Mouse (Mus musculus) 3134 (cell line): ENCODE data around the gene Copg2.

Source experiments
- DNase-seq: peaks from one replicate; pipeline ENCODE4 v3.0.0-alpha.2; 2011; ENCODE audit warnings: low spot score; ENCODE audit not compliant: insufficient read length; ENCODE audit errors: extremely low read depth

The Copg2 gene

DNA sequence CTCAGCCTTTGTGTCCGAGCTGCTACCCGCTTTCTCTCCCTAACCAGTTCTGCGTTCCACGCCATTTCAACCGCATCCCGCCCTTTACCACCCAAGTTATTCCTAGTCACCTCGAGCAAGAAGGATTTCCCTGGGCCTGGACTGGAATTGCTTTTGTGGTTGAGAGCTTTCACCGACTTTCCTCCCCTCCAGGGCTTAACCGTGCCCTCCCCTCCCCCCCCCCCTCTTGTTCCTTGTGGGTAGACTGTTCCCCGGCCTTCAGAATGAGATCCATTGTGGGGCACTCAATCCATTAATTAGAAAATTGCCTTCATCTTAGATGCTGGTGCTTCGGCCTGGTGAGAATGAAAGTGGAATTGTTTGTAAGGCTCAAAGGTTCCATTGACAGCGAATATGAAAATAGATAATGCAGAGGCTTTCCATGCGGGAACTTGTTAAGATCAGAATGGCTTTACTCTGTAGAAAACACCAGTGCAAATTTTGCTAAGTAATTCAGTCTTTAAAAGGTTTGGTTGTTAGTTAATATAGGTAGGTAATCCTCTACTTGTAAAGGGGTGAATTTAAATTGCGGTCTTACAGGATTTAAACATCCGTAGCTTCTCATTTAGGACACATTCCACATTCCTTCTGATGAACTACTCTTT, 160.7 kb downstream of the Copg2 start:
- no peak for DNase-seq

GRCm38 (mm10) chr6:30734988-30735727, 161.4 kb downstream of the Copg2 start:
- no peak for DNase-seq

- no peak for DNase-seq
Observed at GRCm38 (mm10) chr6:30734465-30734864, 162.1 kb downstream of the Copg2 start.

DNA sequence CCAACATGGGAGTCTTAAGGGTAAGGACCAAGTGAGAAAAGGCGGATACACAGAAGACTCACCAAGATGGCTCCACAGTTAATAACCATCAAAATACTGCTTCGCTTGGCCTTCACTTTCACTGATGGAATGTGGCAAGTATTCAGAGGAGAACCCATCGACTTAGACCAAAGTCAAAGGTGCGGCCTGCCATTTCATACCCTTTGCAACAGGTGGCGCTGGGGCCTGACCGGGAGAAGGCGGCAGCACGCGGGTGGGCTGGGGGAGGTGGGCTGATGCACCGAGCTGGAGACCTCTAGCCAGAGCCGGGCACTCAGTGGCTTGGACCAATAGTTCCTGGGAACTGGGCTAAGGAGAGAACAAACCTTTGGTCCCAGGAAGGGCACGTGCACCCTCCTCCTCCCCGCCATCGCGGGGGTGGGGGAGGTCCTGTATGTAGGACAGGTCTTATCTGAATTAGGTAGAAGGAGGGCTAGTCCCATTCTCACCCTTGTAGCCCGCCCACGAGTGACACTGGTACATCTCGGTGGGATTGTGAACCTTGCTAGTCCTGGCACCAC, 163.9 kb downstream of the Copg2 start:
- no peak for DNase-seq

DNA sequence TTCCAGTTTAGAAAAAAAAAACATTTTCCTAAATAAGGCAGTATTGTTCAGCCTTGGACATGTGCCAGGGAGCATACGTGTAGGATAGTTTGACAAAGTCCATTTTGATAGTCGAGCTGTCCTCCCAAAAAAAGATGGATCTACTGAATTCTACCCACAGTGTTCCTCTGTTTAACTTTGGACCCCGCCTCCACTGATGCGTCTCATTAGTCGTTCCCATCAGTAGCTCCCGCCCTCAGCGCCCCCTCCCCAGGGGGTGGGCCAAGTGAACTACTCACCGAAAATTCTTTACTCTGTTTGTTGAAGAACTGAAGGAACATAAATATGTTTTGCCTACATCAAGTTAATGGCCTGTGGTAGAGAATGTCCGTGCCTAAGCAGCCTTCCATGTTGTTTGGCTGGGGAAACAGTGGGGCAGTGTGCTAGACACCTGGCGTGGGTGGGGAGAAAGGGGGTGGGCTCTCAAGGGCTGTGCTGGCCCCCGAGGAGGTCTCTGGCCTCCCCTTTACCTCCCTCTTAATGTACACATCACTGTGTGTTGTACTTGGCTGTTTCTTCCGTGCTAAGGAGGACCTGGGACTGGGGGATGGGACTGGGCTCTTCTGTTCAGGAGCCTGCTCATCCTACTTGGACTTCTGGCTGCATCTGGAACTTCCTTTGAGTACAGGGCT, 166.2 kb downstream of the Copg2 start:
- DNase-seq = no peak

DNA sequence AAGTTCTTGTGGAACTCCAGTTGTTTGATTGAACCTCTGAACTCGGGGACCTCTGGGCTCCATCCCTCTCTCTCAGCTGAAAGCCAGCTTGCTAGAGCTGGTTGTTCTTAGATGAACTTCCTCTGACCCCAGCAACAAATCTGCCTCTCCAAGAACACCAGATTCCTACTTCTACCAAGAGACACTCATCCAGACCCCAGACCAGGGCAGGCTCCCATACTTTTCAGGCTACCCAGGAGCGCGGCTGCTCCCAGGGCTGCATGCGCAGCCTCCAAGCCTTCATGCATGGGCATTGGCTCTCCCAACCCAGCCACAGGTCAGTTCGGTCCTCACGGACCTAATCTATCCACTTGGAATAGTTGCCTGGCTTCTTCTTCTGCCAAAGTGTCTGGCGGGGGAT, 173.3 kb downstream of the Copg2 start, which contains the start of gene Mest:
Gene Mest, plus strand, starts transcription at position 217 of the 400 bp plus-strand sequence.
- no peak for DNase-seq

DNA sequence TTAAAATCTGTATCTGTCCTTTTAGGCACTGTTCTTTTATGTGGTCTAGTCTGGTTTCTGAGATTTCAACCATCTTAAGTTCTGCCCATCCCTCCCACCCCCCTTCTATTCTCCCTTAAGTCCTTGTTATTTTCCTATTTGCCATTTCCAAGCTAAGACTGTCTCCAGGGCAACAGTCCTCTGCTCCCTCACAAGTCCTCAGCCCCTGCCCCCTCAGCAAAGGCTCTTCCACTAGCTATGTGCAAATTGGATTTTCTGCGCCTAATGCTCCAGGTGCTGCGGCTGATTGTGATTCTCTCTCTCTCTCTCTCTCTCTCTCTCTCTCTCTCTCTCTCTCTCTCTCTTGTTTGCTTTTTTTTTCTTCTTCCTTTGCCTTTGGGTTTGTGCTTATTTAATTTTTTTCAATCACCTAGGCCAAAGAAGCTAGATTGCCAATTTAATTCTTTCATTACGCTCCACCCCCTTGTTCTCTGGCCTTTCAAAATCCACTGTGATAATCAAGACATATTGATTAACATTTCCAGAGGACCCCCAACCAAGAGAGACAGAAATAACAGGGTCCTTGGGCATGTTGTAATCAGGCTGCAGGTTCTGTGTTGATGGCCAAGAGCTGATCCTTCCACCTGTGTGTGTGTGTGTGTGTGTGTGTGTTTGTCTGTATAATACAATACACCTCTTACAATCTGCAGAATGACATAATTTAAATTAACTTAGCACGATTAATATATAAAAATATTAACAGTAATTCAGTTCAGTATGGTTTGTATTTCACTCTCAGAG, 174.0 kb downstream of the Copg2 start:
- no peak for DNase-seq

GRCm38 (mm10) chr6:30716796-30717195, 179.8 kb downstream of the Copg2 start:
- DNase-seq = no peak

- no peak for DNase-seq
Observed at GRCm38 (mm10) chr6:30714891-30715471, 181.6 kb downstream of the Copg2 start.

DNA sequence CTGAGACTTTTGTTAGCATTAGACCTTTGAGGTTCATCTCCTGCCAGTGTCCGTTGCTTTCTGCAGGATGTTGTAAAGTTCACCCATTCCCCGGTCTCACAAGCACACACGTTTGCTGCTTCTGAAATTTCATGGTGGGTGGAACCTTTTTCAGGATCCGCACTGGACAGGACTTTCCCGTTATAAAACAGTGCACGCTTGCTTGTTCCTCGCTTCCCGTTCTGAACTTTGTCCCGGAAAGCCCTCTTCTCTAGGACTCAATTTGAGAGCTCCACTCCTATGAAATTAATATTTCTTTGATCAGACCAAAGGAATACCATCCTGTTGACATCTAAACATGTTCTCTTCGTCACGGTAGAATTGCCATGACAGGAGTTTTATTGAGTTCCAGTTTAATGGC, 182.7 kb downstream of the Copg2 start:
- no peak for DNase-seq

GRCm38 (mm10) chr6:30713455-30713854, 183.1 kb downstream of the Copg2 start:
- no peak for DNase-seq

DNA sequence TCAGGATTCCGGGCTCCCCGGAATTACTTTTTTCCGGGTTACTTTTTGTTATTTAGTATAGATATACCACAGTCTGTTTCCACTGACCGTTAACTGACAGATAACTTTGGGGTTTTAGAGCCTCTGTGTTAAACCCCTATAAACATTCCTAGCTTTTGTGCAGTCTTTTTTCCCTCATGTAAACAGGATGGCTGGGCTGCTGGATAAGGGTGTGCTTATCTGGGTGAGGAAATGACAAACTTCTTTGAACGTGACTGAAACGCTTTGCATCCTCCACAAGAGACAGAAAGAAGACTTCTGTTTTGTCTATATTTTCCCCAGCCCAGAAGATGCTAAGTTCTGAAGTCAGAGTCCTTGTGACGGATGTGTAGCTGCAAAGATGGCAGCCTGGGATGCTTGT, 184.1 kb downstream of the Copg2 start:
- no peak for DNase-seq

DNA sequence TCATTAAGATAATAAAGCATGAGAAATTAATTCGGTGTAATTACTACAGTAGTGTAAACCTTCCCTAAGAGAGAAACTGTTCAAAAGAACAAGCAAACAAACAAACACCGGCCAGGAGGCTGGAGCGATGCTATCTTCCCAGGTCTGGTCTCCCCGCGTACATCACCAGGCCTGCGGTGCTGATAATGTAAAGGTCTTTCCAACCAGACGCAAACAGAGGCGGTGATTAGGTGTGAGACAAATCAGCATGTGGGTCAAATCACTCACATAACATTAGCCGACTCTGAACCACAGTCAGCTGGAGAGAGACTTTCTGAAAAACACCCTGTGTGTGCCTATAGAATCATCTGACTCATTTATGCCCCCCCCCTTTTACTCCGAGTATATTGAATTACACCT, 185.2 kb downstream of the Copg2 start:
- no peak for DNase-seq

DNA sequence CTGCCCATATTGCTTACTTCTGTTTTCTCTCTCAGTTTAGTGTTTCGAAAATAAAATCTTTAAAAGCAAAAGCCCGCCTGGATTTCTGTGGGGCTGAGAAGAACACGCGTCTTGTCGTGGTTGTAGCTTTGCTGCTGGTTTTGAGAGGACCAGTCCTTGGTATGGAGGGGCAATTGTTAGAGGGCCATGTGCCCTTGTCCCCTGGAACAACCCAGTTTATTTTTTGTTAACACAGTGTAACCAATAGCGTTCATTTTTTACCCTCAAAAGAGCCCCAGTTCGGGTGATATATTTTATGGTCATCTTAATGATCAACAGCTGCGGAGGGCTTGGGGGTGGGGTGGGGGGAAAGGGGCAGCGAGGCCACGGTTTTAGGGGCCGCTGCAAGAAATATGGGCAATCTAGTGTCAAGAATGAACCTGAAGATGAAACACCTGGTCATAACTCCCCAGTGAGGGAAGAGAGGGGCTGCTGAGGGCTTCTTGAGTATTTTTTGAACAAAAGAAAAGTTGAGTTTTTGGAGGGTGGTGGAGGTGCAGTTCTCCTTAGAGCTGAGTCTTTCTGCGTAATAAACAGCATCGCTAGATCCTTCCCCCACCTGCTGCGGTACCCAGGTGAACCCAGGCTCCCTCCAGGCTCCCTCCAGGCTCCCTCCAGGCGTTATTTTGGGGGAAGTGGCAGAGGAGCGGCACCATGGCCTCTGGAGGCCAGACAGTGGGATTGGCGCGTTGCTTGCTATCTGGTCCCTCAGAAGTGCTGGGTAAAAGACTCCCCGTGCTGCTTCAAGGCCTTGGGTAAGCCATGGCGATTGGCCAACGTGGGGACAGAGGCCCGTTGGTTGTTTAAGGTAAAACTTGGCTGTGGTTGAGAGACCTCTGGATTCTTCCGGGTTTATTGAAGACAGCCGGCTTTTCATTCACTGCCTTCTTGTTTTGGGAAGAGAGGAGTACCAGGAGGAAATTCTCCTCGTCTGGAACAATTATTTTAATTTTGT, 185.9 kb downstream of the Copg2 start:
- no peak for DNase-seq

- no peak for DNase-seq
Observed at GRCm38 (mm10) chr6:30709115-30709514, 187.5 kb downstream of the Copg2 start.

- DNase-seq = no peak
Observed at GRCm38 (mm10) chr6:30703977-30704602, 192.5 kb downstream of the Copg2 start.

DNA sequence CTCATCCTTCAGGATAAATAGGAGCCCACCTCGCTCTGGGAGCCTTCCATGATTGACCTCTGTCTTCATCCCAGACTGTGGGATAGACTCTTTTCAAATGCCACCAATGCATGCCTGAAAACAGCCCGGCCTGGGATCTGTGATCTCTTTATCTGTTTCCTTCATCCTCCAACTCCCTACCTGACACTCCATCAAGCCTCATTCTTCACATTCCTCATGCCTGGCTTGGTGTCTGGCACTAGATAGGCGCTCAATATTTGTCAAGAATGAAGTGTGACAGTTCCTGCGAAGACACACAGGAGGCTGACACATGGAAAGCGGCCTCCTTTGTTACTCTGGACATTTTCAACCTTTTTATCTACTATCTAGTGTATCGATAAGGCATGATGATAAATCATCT, 193.1 kb downstream of the Copg2 start:
- DNase-seq = no peak

DNA sequence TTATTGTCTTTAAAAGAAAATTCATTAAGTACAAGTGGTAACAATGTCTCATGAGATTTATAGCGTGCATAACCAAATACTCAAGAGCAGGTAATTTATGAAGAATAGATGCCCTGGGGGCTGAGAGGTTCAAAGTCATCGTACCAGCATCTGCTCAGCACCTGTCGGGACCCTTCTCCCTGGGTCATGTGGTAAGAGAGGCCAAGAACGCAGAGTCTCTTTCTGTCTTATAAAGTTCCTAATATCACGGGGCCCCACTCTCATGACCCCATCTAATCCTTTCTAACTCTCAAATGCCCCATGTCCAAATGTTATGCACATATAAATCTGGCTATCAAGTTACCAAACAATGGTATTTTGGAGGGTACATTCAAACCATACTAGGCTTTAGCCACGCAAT, 193.7 kb downstream of the Copg2 start:
- DNase-seq = no peak

DNA sequence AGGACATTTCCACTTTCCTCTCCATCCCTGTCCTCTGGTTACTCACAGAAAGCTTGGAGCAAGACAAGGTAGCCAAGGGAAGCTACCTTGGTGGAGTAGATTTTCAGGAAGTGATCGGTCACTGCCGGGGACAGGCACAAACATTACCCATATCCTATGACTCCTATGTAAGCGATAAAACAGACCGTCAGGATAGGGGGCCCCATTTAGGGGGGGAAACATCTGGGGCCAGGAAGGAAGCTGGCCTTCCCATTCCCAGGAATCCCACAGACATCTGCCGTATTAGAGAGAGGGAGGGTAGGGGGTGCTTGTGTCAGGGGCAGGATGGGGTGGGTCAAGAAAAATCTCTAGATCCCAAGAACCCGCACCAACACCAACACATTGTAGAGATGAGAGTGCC, 196.4 kb downstream of the Copg2 start:
- DNase-seq = no peak
